Mouse (Mus musculus) ES-Bruce4 (cell line): ENCODE measurements around the gene Pdhx.

Source experiments
- CTCF ChIP-seq: IDR thresholded peaks from one replicate; pipeline ENCODE4 v1.8.1; 2011; ENCODE audit warnings: low read depth, low read length
- EP300 ChIP-seq: IDR thresholded peaks from 2 replicates; pipeline ENCODE4 v1.6.1; 2011; ENCODE audit warnings: low read depth, low read length; ENCODE audit not compliant: insufficient read depth
- POLR2A ChIP-seq: IDR thresholded peaks from one replicate; pipeline ENCODE4 v1.8.1; 2011; ENCODE audit warnings: low read length; ENCODE audit not compliant: insufficient read depth

DNA sequence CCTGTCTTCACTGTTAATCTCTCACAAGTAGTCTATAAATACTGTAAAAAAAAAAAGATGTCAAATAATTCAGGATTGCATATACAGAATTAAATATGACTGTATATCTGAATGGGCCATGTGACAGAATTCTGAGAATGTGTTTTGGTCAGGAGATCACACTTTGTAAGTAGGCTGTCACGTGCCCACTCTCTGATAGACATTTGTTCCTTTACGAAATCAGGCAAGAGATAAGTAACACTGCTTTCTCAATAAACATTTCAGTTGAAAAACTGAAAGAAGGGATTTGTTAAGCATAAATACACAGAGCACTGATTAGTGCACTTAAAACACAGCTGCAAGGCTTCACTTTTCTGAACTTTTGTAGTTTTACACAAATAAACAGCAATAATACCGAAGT lies 2.7 kb downstream of the Pdhx start:
- TF ChIP-seq CTCF: no peak
- no peak for TF ChIP-seq POLR2A
- no peak for TF ChIP-seq EP300
